Mouse (Mus musculus) midbrain, embryonic 11.5 days (tissue): ENCODE results near the gene Smu1. TPM values are rescaled to one million over a fixed set of nuclear protein-coding genes. Genes with fewer than 3 reads are reported as not detected.

Source experiments
- ATAC-seq: fragments of 200-750 bp; cut with Nextera tagmentation; 2 replicates; pipeline ENCODE4 v1.8.0; 2017; ENCODE audit warnings: moderate TSS enrichment, moderate library complexity; ENCODE audit not compliant: low FRiP score
- DNase-seq: peaks from one replicate; pipeline ENCODE4 v3.0.0; 2015; ENCODE audit warnings: low spot score; ENCODE audit errors: missing footprints
- H3K27ac ChIP-seq: fragments of 300-500 bp; sonication (generic); 2 replicates; pipeline ENCODE4 v1.5.1; 2014; ENCODE audit warnings: low read depth, low read length
- H3K27me3 ChIP-seq: fragments of 300-500 bp; sonication (generic); 2 replicates; pipeline ENCODE4 v1.6.1; 2014; ENCODE audit warnings: mild to moderate bottlenecking, low read length, moderate library complexity, mixed read lengths; ENCODE audit not compliant: control insufficient read depth, insufficient read depth
- H3K36me3 ChIP-seq: fragments of 300-500 bp; sonication (generic); 2 replicates; pipeline ENCODE4 v1.6.1; 2014; ENCODE audit warnings: mild to moderate bottlenecking, low read length, moderate library complexity, mixed read lengths; ENCODE audit not compliant: control insufficient read depth, insufficient read depth
- H3K4me1 ChIP-seq: fragments of 300-500 bp; sonication (generic); 2 replicates; pipeline ENCODE4 v1.6.1; 2014; ENCODE audit warnings: low read length; ENCODE audit not compliant: control insufficient read depth, insufficient read depth
- H3K4me2 ChIP-seq: fragments of 300-500 bp; sonication (generic); 2 replicates; pipeline ENCODE4 v1.6.1; 2014; ENCODE audit warnings: mild to moderate bottlenecking, moderate library complexity
- H3K4me3 ChIP-seq: fragments of 300-500 bp; sonication (generic); 2 replicates; pipeline ENCODE4 v1.5.1; 2014; ENCODE audit warnings: low read depth, low read length
- H3K9ac ChIP-seq: fragments of 300-500 bp; sonication (generic); 2 replicates; pipeline ENCODE4 v1.6.1; 2014; ENCODE audit warnings: low read length
- H3K9me3 ChIP-seq: fragments of 300-500 bp; sonication (generic); 2 replicates; pipeline ENCODE4 v1.6.1; 2016; ENCODE audit warnings: low read length; ENCODE audit not compliant: control insufficient read depth
- WGBS: fragments of 180-500 bp; shearing (Covaris S2); extraction: QIAGEN DNeasy Blood & Tissue Kit; methylation state at CpG from one replicate; pipeline ENCODE4 v1.1.7; 2014; 5-methylcytosine and 5-hydroxymethylcytosine counted together
- microRNA counts: library from miRNA; unstranded; fragments of <30 nt; microRNA quantifications from one replicate; lab custom pipeline; 2015
- microRNA-seq: library from miRNA; unstranded; fragments of <30 nt; microRNA quantifications from one replicate; pipeline ENCODE4, GENCODE M21; 2017
- polyA plus RNA-seq: library from polyadenylated mRNA; unstranded; fragments of >200 nt; fragmentation: Nextera tagmentation; extraction: Ambion mirVana; gene quantifications from 2 replicates; pipeline ENCODE4 v1.2.1, GENCODE M21; 2014

The Smu1 gene
- polyA plus RNA-seq, 1 experiment from 2014 or later = 194 TPM

GRCm38 (mm10) chr4:40697059-40697458 is 60.7 kb downstream of the Smu1 start:
- H3K9me3 ChIP-seq = no peaks in the 10 kb centered on the region
- no peaks in the 10 kb centered on the region for H3K27me3 ChIP-seq
- H3K27ac ChIP-seq = no peak overlapping the region
- H3K9ac ChIP-seq = no peak overlapping the region
- DNase-seq (no peak), ATAC-seq (no peak)
- no peak overlapping the region for H3K4me3 ChIP-seq
- peaks cover 5% of the 10 kb centered on the region; the same call in 1 of the 2 replicates for H3K4me1 ChIP-seq
- no peak overlapping the region for H3K4me2 ChIP-seq
- 0 out of 2 replicates have a peak, but pooled peaks cover 6% of the 10 kb centered on the region for H3K36me3 ChIP-seq
- WGBS = 83% methylated on average over 7 of the region's 7 CpGs

- Histone ChIP-seq H3K4me2 (no peak overlapping the region), H3K27me3 (no peaks in the 10 kb centered on the region), H3K4me1 (no peaks in the 10 kb centered on the region), H3K9ac (no peak overlapping the region), H3K27ac (no peak overlapping the region), H3K4me3 (no peak overlapping the region), H3K36me3 (peaks cover 16% of the 10 kb centered on the region), H3K9me3 (no peaks in the 10 kb centered on the region)
- 88% methylated on average over 11 of the region's 11 CpGs for WGBS
- ATAC-seq (no peak), DNase-seq (no peak)
Measured at GRCm38 (mm10) chr4:40691100-40691499, 66.6 kb downstream of the Smu1 start.

MicroRNAs encoded within 50 kb of the gene (microRNA counts, 519-probe panel; counts per million panel counts)
- not detected for microRNA mmu-miR-207 (lab: Ali Mortazavi, UCI)

Small RNA genes within 50 kb of the gene (microRNA-seq; reads per million reads assigned to microRNA genes)
- not detected for gene Mir207

Other genes with a start within 250 kb of the Smu1 start
- 44.6 and 45.8 TPM in 2 replicates for gene Aptx, start 54.7 kb downstream of the Smu1 start, polyA plus RNA-seq
- gene Dnaja1, start 35.8 kb downstream of the Smu1 start, polyA plus RNA-seq = 710 and 762 TPM in 2 replicates
- gene B4galt1, start 96.1 kb upstream of the Smu1 start, polyA plus RNA-seq = 13.8 and 14.9 TPM in 2 replicates
- not detected in 2 replicates for gene Spink4, start 162.1 kb upstream of the Smu1 start, polyA plus RNA-seq
- gene Bag1, start 190.4 kb upstream of the Smu1 start, polyA plus RNA-seq = 233 and 247 TPM in 2 replicates
- gene Chmp5, start 190.5 kb upstream of the Smu1 start, polyA plus RNA-seq = 159 and 169 TPM in 2 replicates
- 89.5 and 94.0 TPM in 2 replicates for gene Nfx1, start 213.0 kb upstream of the Smu1 start, polyA plus RNA-seq